Mouse (Mus musculus) CD4-positive helper T cell, adult 2 months (primary cell): ENCODE results near the gene 9530068E07Rik.
A peak's percentile ranks its signal among the peaks of the same experiment; 100 is the strongest.
"Not testable (repeated sequence)": the region's sequence is repeated elsewhere in the genome, so short reads cannot be mapped to it uniquely, and the experiment has no call there.

Source experiments
- DNase-seq: peaks from one replicate; pipeline ENCODE4 v3.0.0-alpha.2; 2012; ENCODE audit warnings: low read depth, missing footprints, low spot score

Gene 9530068E07Rik

GRCm38 (mm10) chr11:52395940-52396596 lies at the start of gene 9530068E07Rik:
Gene 9530068E07Rik (plus strand): TSS chr11:52396428.
- peak; percentile 96 for DNase-seq

- peak; percentile 65 for DNase-seq
Observed at GRCm38 (mm10) chr11:52346635-52347005, 49.6 kb upstream of the 9530068E07Rik start.

- DNase-seq: no peak
Observed at GRCm38 (mm10) chr11:52348156-52348555, 48.1 kb upstream of the 9530068E07Rik start.

GRCm38 (mm10) chr11:52348724-52349123 lies 47.5 kb upstream of the 9530068E07Rik start:
- peak; percentile 59 for DNase-seq

- DNase-seq: peak; percentile 82
Observed at GRCm38 (mm10) chr11:52350924-52351323, 45.3 kb upstream of the 9530068E07Rik start.

- no peak for DNase-seq
Observed at GRCm38 (mm10) chr11:52352271-52352670, 44.0 kb upstream of the 9530068E07Rik start.

- no peak for DNase-seq
Observed at GRCm38 (mm10) chr11:52354644-52355043, 41.6 kb upstream of the 9530068E07Rik start.

GRCm38 (mm10) chr11:52355601-52356000 lies 40.6 kb upstream of the 9530068E07Rik start:
- peak; percentile 35 for DNase-seq

GRCm38 (mm10) chr11:52357091-52357490 lies 39.1 kb upstream of the 9530068E07Rik start:
- not testable (repeated sequence) for DNase-seq

GRCm38 (mm10) chr11:52358520-52358919 lies 37.7 kb upstream of the 9530068E07Rik start:
- DNase-seq: no peak

- DNase-seq: no peak
Observed at GRCm38 (mm10) chr11:52359686-52360470, 36.4 kb upstream of the 9530068E07Rik start.

- peak; percentile 90 for DNase-seq
Observed at GRCm38 (mm10) chr11:52360471-52361277, 35.6 kb upstream of the 9530068E07Rik start, which contains the start of gene Vdac1. Gene Vdac1 (plus strand): TSS chr11:52360860.

GRCm38 (mm10) chr11:52361287-52361921 lies 34.8 kb upstream of the 9530068E07Rik start:
- DNase-seq: no peak

- DNase-seq: no peak
Observed at GRCm38 (mm10) chr11:52364376-52364775, 31.9 kb upstream of the 9530068E07Rik start.

- no peak for DNase-seq
Observed at GRCm38 (mm10) chr11:52365143-52365542, 31.1 kb upstream of the 9530068E07Rik start.

- DNase-seq: no peak
Observed at GRCm38 (mm10) chr11:52366358-52366757, 29.9 kb upstream of the 9530068E07Rik start.

GRCm38 (mm10) chr11:52368176-52368985 lies 27.8 kb upstream of the 9530068E07Rik start:
- DNase-seq: no peak

GRCm38 (mm10) chr11:52369252-52370134 lies 26.7 kb upstream of the 9530068E07Rik start:
- DNase-seq: no peak

GRCm38 (mm10) chr11:52370135-52370452 lies 26.1 kb upstream of the 9530068E07Rik start:
- no peak for DNase-seq

GRCm38 (mm10) chr11:52370538-52370937 lies 25.7 kb upstream of the 9530068E07Rik start:
- DNase-seq: no peak
